Mouse (Mus musculus): ENCODE results near the gene Bcar3.

- TF ChIP-seq SIN3A (IDR thresholded peaks at IDR 0.05; ENCODE audit: low read length) (no peak), POLR2AphosphoS2 (IDR thresholded peaks at IDR 0.05; ENCODE audit: low read depth, low read length) (no peak), USF1 (IDR thresholded peaks at IDR 0.05; ENCODE audit: low read depth, low read length) (no peak), CTCF (conservative IDR thresholded peaks at IDR 0.05 in 1 of 2, IDR thresholded peaks at IDR 0.05 in 1 of 2; ENCODE audit: low read depth in 2 of 2, low read length in 2 of 2) (no peak), POLR2A (IDR thresholded peaks at IDR 0.05; ENCODE audit: low read depth, low read length) (no peak), EP300 (IDR thresholded peaks at IDR 0.05; ENCODE audit: low read length) (no peak)
Observed at GRCm38 (mm10) chr3:122275111-122275510, 18.8 kb upstream of the Bcar3 start.
